Mouse (Mus musculus) limb, embryonic 13.5 days (tissue): Measurements from ENCODE around the gene Nme9. TPM values are rescaled to one million over a fixed set of nuclear protein-coding genes. Genes with fewer than 3 reads are reported as not detected.

Experiments used
- ATAC-seq: fragments of 200-750 bp; cut with Nextera tagmentation; 2 replicates; pipeline ENCODE4 v1.8.0; 2017; ENCODE audit warnings: low read depth, moderate number of reproducible peaks, moderate TSS enrichment; ENCODE audit not compliant: low FRiP score
- H3K27ac ChIP-seq: fragments of 300-500 bp; sonication (generic); 2 replicates; pipeline ENCODE4 v1.5.1; 2015; ENCODE audit warnings: inconsistent platforms, mild to moderate bottlenecking, moderate library complexity
- H3K27me3 ChIP-seq: fragments of 300-500 bp; sonication (generic); 2 replicates; pipeline ENCODE4 v1.6.1; 2015; ENCODE audit warnings: mild to moderate bottlenecking, inconsistent platforms
- H3K36me3 ChIP-seq: fragments of 300-500 bp; sonication (generic); 2 replicates; pipeline ENCODE4 v1.6.1; 2015; ENCODE audit warnings: inconsistent platforms, mild to moderate bottlenecking, moderate library complexity
- H3K4me1 ChIP-seq: fragments of 300-500 bp; sonication (generic); 2 replicates; pipeline ENCODE4 v1.6.1; 2015; ENCODE audit warnings: inconsistent platforms
- H3K4me2 ChIP-seq: fragments of 300-500 bp; sonication (generic); replicated peaks from 2 replicates; pipeline ENCODE4 v1.6.1; 2015; ENCODE audit warnings: inconsistent platforms, mild to moderate bottlenecking, moderate library complexity
- H3K4me3 ChIP-seq: fragments of 300-500 bp; sonication (generic); 2 replicates; pipeline ENCODE4 v1.5.1; 2015; ENCODE audit warnings: moderate library complexity, mild to moderate bottlenecking, inconsistent platforms
- H3K9ac ChIP-seq: fragments of 300-500 bp; sonication (generic); 2 replicates; pipeline ENCODE4 v1.6.1; 2015; ENCODE audit warnings: mild to moderate bottlenecking, inconsistent platforms
- H3K9me3 ChIP-seq: fragments of 300-500 bp; sonication (generic); 2 replicates; pipeline ENCODE4 v1.6.1; 2016; ENCODE audit warnings: inconsistent platforms
- WGBS: fragments of 180-500 bp; shearing (Covaris S2); methylation state at CpG from one replicate; pipeline ENCODE4 v1.1.7; 2015; 5-methylcytosine and 5-hydroxymethylcytosine counted together
- polyA plus RNA-seq: library from polyadenylated mRNA; unstranded; fragments of >200 nt; fragmentation: Nextera tagmentation; extraction: Ambion mirVana; gene quantifications from 2 replicates; pipeline ENCODE4 v1.2.1, GENCODE M21; 2015

Nme9 gene
- polyA plus RNA-seq, 1 experiment from 2014 or later: not detected

DNA sequence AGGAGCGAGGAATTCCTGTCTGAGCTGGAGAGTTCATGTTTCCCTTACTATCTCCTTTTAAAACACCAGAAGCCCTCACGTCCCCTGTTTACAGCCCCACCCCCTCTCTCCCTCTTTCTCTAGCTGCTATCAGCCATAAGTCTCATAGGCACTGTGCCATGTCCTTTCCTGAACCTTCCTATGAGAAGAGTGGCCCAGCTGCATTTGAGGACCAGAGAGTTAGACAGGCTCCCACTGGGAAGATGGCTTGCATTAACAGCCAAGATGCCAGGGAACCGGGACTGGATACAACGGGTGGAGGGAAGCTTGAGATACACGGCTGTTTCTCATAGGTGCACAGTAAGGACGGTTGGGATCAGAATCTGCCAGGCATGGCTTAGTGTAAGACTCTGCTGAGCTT lies 13.6 kb downstream of the Nme9 start:
- no peak for ATAC-seq
- H3K27me3 ChIP-seq: no peaks in the 10 kb centered on the region
- no peak overlapping the region for H3K27ac ChIP-seq
- H3K4me3 ChIP-seq: no peak overlapping the region
- H3K36me3 ChIP-seq: no peaks in the 10 kb centered on the region
- no peaks in the 10 kb centered on the region for H3K9me3 ChIP-seq
- H3K9ac ChIP-seq: no peak overlapping the region
- 84% methylated on average over 6 of the region's 6 CpGs for WGBS
- no peak overlapping the region for H3K4me2 ChIP-seq
- H3K4me1 ChIP-seq: no peaks in the 10 kb centered on the region

DNA sequence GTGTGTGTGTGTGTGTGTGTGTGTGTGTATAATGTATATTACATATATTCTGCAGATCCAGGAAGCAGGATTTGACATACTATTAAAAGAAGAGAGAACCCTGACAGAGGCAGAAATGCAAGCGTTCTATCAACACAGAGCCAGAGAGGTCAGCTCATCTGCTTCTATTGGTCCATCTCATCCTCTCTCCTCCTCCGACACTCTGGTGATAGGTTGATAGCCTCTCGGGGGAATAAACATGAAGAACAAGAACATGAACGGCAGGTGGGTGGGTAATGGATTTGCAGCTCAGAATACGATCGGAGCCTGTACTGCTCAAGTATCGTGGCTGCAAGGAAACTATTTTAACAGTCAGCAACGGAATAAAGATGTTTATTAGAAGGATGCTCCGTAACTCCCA lies 17.3 kb downstream of the Nme9 start:
- no peak for ATAC-seq
- Histone ChIP-seq H3K4me3 (no peak overlapping the region), H3K9me3 (no peaks in the 10 kb centered on the region), H3K27ac (no peak overlapping the region), H3K9ac (no peak overlapping the region), H3K4me2 (no peak overlapping the region), H3K27me3 (no peaks in the 10 kb centered on the region), H3K4me1 (peaks cover 6% of the 10 kb centered on the region; the same call in 1 of the 2 replicates), H3K36me3 (no peaks in the 10 kb centered on the region)
- WGBS: 80% methylated on average over 9 of the region's 9 CpGs

DNA sequence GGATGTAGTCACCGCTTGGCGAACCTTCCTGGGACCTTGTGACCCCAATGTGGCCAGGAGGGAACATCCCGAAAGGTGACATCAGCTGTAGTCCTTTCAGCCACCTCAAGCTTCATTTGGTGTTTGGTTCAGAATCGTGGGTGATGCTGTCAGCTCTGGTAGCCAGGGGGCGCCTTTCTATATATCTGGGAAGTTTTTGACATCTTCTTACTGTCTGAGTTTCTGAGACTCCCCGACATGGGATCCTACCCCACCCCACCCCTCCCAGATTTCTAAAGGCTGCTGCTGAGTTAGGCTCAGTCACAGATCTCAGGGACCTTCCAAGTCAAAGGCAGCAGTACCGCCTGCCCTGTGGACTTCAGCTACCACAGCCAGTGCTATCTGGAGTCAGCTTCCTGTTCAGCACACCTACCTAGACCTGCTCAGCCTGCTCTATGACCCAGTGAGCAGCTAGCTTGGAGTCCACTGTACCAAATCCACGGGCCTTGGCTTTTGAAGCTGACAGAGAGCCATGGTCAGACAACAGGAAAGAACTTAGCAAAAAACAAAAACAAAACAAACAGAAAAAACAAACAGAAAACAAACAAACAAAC lies 18.5 kb downstream of the Nme9 start:
- peaks cover 3% of the 10 kb centered on the region; the same call in 1 of the 2 replicates for H3K36me3 ChIP-seq
- WGBS: 59% methylated on average over 8 of the region's 8 CpGs
- no peak overlapping the region for H3K27ac ChIP-seq
- no peaks in the 10 kb centered on the region for H3K27me3 ChIP-seq
- no peak for ATAC-seq
- no peak overlapping the region for H3K4me3 ChIP-seq
- H3K4me1 ChIP-seq: peaks cover 6% of the 10 kb centered on the region; the same call in 1 of the 2 replicates
- no peak overlapping the region for H3K4me2 ChIP-seq
- H3K9ac ChIP-seq: no peak overlapping the region
- no peaks in the 10 kb centered on the region for H3K9me3 ChIP-seq

DNA sequence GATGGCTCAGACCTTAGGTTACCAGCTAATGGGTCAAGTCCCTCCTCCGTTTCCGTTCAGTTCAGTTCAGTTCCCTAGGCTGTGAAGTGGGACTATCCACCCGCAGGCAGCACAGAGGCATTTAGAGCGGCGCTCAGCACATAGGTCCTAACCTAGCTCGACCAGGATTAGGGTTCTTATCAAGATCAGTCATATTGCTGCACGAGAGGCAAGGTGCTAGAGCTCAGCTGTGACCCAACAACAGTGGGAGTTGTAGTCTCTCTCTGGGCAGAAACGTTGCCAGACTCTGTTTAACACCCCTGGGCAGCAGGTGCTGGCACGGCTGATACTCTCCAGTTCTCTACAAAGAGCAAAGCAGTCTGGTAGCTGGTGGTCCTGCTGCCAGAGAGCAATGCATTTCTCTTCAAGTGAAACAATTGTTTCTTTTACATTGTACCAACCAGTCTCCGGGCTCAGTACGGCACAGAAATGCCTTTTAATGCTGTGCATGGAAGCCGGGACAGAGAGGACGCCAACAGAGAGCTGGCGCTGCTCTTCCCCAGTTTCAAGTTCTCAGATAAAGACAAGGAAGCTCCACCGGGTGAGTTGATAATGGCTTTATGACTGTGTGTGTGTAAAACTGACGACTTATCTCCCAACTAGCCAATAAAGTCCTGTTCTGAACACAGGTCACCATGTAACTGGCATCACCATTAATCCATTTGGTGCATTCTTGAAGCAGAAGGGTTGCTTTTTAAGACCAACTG lies 19.2 kb downstream of the Nme9 start:
- Histone ChIP-seq H3K27me3 (no peaks in the 10 kb centered on the region), H3K9me3 (no peaks in the 10 kb centered on the region), H3K9ac (no peak overlapping the region), H3K4me2 (no peak overlapping the region), H3K27ac (no peak overlapping the region), H3K4me3 (no peak overlapping the region), H3K36me3 (peaks cover 11% of the 10 kb centered on the region), H3K4me1 (peaks cover 6% of the 10 kb centered on the region; the same call in 1 of the 2 replicates)
- WGBS: 61% methylated on average over 16 of the region's 16 CpGs
- ATAC-seq: no peak

DNA sequence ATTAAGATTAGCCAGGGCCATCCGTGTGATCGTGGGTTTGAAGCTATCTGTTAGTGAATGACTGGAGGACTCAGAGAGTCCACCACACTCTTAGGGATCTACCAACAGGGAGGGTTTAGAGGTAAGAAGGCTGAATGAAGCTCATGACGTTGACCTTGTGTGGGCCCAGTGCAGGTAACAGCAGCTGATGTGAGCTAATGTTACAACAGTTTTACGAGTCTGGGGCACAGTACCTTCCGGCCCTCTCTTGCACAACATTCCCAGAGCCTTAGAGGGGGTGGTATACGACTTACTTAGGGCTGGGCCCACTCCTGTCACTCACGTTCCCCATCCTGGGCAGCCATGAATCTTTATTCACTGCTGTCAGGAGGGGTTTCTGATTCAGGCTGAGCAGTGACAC lies 20.1 kb downstream of the Nme9 start:
- H3K36me3 ChIP-seq: peaks cover 18% of the 10 kb centered on the region
- no peaks in the 10 kb centered on the region for H3K27me3 ChIP-seq
- ATAC-seq: no peak
- 45% methylated on average over 7 of the region's 7 CpGs for WGBS
- no peaks in the 10 kb centered on the region for H3K9me3 ChIP-seq
- no peak overlapping the region for H3K27ac ChIP-seq
- H3K4me2 ChIP-seq: no peak overlapping the region
- no peak overlapping the region for H3K9ac ChIP-seq
- H3K4me1 ChIP-seq: peaks cover 6% of the 10 kb centered on the region; the same call in 1 of the 2 replicates
- no peak overlapping the region for H3K4me3 ChIP-seq

DNA sequence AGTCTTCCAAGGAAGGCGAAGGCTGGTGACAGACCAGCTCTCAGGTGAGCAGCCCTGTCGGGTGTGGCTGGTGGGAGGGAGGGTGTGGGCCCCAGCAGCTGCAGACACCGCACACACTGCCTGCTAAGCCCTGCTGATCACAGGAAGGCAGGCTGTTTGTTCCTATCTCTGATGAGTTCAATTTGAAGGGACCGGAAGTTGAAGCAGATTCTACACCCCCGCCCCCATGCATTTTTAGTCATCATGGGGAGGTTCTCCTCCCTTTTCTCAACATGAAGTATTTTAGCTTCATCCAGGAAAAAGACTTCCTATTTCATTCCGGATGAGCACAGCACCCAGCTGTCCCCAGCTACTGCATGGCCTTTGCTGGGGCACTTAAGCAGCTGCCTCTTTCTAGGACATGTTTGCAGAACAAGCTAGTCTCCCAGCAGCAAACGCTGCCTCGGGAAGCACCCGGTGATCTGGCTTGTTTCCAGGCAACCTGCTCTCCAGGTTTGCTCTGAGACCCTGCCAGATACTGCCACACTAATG lies 28.0 kb downstream of the Nme9 start:
- Histone ChIP-seq H3K4me1 (peaks cover 3% of the 10 kb centered on the region; the same call in 1 of the 2 replicates), H3K27me3 (no peaks in the 10 kb centered on the region), H3K9me3 (no peaks in the 10 kb centered on the region), H3K27ac (no peak overlapping the region), H3K36me3 (peaks cover 63% of the 10 kb centered on the region), H3K9ac (no peak overlapping the region), H3K4me3 (no peak overlapping the region), H3K4me2 (no peak overlapping the region)
- ATAC-seq: no peak
- WGBS: 76% methylated on average over 9 of the region's 9 CpGs

DNA sequence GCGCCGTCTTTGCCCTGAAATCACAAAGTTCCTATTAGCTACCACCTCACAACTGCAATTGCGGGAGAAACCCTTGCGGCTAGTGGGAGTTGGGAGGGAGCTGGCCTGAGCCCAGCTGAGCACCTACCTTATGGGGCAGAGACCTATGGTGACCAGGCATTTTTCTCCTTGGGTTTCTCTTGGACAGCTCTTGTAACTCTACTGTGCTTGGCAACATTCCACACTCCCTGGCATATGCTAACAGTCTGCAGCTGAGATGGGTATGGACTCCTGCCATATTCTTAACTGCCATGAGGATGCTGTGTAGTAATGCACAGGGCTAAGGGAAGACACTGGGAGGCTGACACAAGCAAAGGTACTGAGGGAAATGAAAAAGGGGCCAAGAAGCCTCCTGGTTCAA lies 29.5 kb downstream of the Nme9 start:
- no peak overlapping the region for H3K4me2 ChIP-seq
- no peaks in the 10 kb centered on the region for H3K27me3 ChIP-seq
- peaks cover 61% of the 10 kb centered on the region for H3K36me3 ChIP-seq

DNA sequence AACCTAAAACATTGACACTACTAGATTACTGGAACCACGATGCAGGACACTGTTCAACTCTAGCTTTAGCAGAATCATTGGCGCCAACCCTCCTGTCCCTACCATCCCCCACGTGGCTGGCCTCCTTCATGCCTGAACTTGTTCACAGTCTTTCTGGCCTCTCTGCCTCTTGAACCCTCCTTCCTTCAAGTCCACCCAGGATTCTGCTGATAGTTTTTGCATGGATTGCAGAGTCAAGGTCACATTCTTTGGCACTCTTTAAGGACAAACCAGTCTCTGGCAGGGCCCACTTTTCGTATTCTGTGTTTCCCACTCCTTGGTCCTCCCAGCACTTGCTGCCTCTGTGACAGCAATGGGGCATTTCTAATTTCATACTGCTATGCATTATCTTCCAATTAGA lies 31.9 kb downstream of the Nme9 start:
- H3K36me3 ChIP-seq: peaks cover 72% of the 10 kb centered on the region
- 88% methylated on average over 4 of the region's 4 CpGs for WGBS
- no peak for ATAC-seq

More for the DNA sequence above, 29.5 kb downstream of the Nme9 start:
- H3K4me1 ChIP-seq: peaks cover 3% of the 10 kb centered on the region; the same call in 1 of the 2 replicates
- H3K9me3 ChIP-seq: no peaks in the 10 kb centered on the region
- no peak overlapping the region for H3K9ac ChIP-seq
- no peak overlapping the region for H3K4me3 ChIP-seq
- ATAC-seq: no peak
- no peak overlapping the region for H3K27ac ChIP-seq
- 92% methylated on average over 4 of the region's 4 CpGs for WGBS

DNA sequence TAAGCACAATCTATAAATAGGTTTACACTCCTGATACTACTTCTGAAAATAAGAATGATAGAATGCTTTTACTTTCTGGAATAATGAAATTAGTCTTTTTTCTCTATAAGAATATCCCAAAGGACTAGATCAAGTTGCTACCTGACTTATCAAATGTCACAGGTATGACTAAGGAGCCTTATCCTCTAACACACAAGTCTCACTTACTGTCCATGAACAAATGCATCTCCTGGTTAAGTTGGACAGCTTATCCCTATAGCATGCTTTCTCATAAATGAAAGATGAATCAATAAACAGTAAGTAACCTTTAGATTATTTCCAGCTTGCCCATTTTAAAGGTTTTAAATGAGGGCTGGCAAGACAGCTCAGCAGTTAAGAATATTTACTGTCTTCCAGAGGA lies 33.4 kb downstream of the Nme9 start:
- Histone ChIP-seq H3K4me2 (no peak overlapping the region), H3K9me3 (no peaks in the 10 kb centered on the region), H3K27ac (no peak overlapping the region), H3K9ac (no peak overlapping the region), H3K4me3 (no peak overlapping the region), H3K36me3 (peaks cover 76% of the 10 kb centered on the region), H3K4me1 (no peaks in the 10 kb centered on the region; the same call in 1 of the 2 replicates), H3K27me3 (no peaks in the 10 kb centered on the region)
- no peak for ATAC-seq

More for the DNA sequence above, 31.9 kb downstream of the Nme9 start:
- H3K9ac ChIP-seq: no peak overlapping the region
- H3K27ac ChIP-seq: no peak overlapping the region
- peaks cover 3% of the 10 kb centered on the region; the same call in 1 of the 2 replicates for H3K4me1 ChIP-seq
- no peak overlapping the region for H3K4me3 ChIP-seq
- no peaks in the 10 kb centered on the region for H3K27me3 ChIP-seq
- H3K9me3 ChIP-seq: no peaks in the 10 kb centered on the region
- no peak overlapping the region for H3K4me2 ChIP-seq

DNA sequence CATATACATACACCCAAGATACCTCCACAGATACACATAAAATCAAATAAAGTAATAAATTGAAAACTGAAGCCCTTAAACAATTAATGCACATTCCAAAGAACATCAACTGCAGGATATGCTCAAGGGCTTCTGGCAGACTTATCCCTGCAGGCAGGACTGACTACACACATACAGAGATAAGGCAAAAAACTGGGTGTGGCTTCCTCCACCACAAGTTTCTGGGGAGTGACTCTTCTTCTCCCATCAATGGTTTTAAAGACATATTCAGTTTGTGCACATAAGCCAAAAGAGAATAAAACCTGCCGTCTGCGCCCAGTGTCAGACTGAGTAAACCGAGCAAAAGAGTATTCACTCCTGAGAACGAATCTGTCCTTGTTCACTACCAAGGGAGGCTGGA lies 33.9 kb downstream of the Nme9 start:
- Histone ChIP-seq H3K36me3 (peaks cover 81% of the 10 kb centered on the region), H3K9me3 (no peaks in the 10 kb centered on the region), H3K4me2 (no peak overlapping the region), H3K4me3 (no peak overlapping the region), H3K9ac (no peak overlapping the region), H3K27me3 (no peaks in the 10 kb centered on the region), H3K27ac (no peak overlapping the region), H3K4me1 (no peaks in the 10 kb centered on the region)
- WGBS: 89% methylated on average over 4 of the region's 4 CpGs
- ATAC-seq: no peak

DNA sequence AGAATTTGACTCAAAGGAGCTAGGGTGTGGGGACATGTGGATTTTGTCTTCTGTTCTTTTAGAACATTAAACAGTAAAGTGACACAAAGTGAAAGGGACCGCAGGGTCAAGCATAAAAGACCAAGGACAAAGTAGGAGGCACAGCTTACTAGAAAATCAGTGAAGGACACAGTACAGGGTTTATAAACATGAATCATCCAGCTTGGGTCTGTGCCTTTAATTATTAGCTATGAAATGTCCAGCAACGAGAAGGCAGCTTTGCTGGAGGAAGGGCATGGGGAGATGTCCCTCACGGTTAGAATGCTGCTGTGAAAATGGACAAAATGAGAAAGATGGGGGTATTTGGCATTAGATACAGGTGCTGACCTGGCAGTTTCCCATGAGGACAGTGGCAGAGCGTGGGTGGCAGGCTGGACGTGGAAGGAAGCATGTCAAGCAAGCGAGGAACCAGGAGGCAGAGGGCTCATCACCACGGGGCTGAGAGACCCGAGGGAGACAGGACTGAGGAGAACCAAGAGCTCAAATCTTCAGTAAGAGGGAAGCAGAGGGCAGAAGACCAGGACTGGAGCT lies 35.9 kb downstream of the Nme9 start:
- 83% methylated on average over 8 of the region's 8 CpGs for WGBS
- Histone ChIP-seq H3K4me1 (no peaks in the 10 kb centered on the region), H3K4me3 (no peak overlapping the region), H3K4me2 (no peak overlapping the region), H3K36me3 (peaks cover 74% of the 10 kb centered on the region), H3K27me3 (no peaks in the 10 kb centered on the region), H3K9ac (no peak overlapping the region), H3K27ac (no peak overlapping the region), H3K9me3 (no peaks in the 10 kb centered on the region)
- no peak for ATAC-seq

DNA sequence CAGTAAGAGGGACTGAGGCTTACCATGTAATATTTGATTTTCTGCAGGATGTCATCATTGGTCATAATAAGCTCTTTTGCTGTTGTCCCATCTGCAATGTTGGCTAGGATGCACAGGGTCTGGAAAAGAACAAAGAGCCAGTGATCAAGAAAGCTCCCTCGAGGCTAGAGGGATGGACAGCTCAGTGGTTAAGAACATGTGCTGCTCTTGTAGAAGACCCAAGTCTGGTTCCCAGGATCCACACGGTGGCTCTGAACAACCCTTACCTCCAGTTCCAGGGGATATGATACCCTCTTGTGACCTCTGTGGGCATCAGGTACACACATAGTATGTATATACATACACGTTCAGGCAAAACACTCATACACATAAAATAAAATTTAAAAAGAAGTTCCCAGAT lies 36.6 kb downstream of the Nme9 start:
- ATAC-seq: no peak
- peaks cover 73% of the 10 kb centered on the region for H3K36me3 ChIP-seq

More for the DNA sequence above, 36.6 kb downstream of the Nme9 start:
- Histone ChIP-seq H3K4me3 (no peak overlapping the region), H3K9me3 (no peaks in the 10 kb centered on the region), H3K27ac (no peak overlapping the region), H3K9ac (no peak overlapping the region), H3K4me2 (no peak overlapping the region), H3K4me1 (no peaks in the 10 kb centered on the region), H3K27me3 (no peaks in the 10 kb centered on the region)
- 88% methylated on average over 3 of the region's 3 CpGs for WGBS
